Mouse (Mus musculus): ENCODE data around the gene Sun2. TPM values are rescaled to one million over a fixed set of nuclear protein-coding genes. Genes with fewer than 3 reads are reported as not detected.

Sun2 gene
- polyA plus RNA-seq, 1 experiment, result 32.0 TPM

GRCm38 (mm10) chr15:79733192-79733591 lies 9.1 kb downstream of the Sun2 start:
- TF ChIP-seq POLR2A (IDR thresholded peaks at IDR 0.05; ENCODE audit: extremely low read depth, insufficient read depth, low read length) (no peak), CTCF (IDR thresholded peaks at IDR 0.05; ENCODE audit: extremely low read depth, insufficient read depth, low read length) (no peak)
- Histone ChIP-seq H3K4me1 (ENCODE audit: control insufficient read depth, insufficient read depth, low read length) (peaks cover 7% of the 10 kb centered on the region), H3K4me3 (ENCODE audit: insufficient read depth, low read length) (no peak overlapping the region), H3K27ac (ENCODE audit: insufficient read depth, low read length) (no peak overlapping the region)

- Histone ChIP-seq H3K4me3 (ENCODE audit: insufficient read depth, low read length) (no peak overlapping the region), H3K4me1 (ENCODE audit: control insufficient read depth, insufficient read depth, low read length) (peaks cover 7% of the 10 kb centered on the region), H3K27ac (ENCODE audit: insufficient read depth, low read length) (no peak overlapping the region)
- TF ChIP-seq POLR2A (IDR thresholded peaks at IDR 0.05; ENCODE audit: extremely low read depth, insufficient read depth, low read length) (no peak), CTCF (IDR thresholded peaks at IDR 0.05; ENCODE audit: extremely low read depth, insufficient read depth, low read length) (no peak)
Measured at GRCm38 (mm10) chr15:79731554-79731953, 10.8 kb downstream of the Sun2 start.

- H3K4me3 ChIP-seq (ENCODE audit: insufficient read depth, low read length), result no peak overlapping the region
- TF ChIP-seq CTCF (IDR thresholded peaks at IDR 0.05; ENCODE audit: extremely low read depth, insufficient read depth, low read length) (no peak), POLR2A (IDR thresholded peaks at IDR 0.05; ENCODE audit: extremely low read depth, insufficient read depth, low read length) (no peak)
- no peak overlapping the region; the same call in 1 of the 2 replicates for H3K27ac ChIP-seq (ENCODE audit: insufficient read depth, low read length)
- no peaks in the 10 kb centered on the region for H3K4me1 ChIP-seq (ENCODE audit: control insufficient read depth, insufficient read depth, low read length)
Measured at GRCm38 (mm10) chr15:79728731-79729388, 13.5 kb downstream of the Sun2 start.

GRCm38 (mm10) chr15:79728311-79728710 lies 14.0 kb downstream of the Sun2 start:
- Histone ChIP-seq H3K27ac (ENCODE audit: insufficient read depth, low read length) (peak overlapping the region; percentile 59; the same call in 1 of the 2 replicates), H3K4me3 (ENCODE audit: insufficient read depth, low read length) (no peak overlapping the region), H3K4me1 (ENCODE audit: control insufficient read depth, insufficient read depth, low read length) (no peaks in the 10 kb centered on the region)
- TF ChIP-seq POLR2A (IDR thresholded peaks at IDR 0.05; ENCODE audit: extremely low read depth, insufficient read depth, low read length), result no peak
- no peak for TF ChIP-seq CTCF (IDR thresholded peaks at IDR 0.05; ENCODE audit: extremely low read depth, insufficient read depth, low read length)

- no peaks in the 10 kb centered on the region for H3K4me1 ChIP-seq (ENCODE audit: control insufficient read depth, insufficient read depth, low read length)
- no peak for TF ChIP-seq POLR2A (IDR thresholded peaks at IDR 0.05; ENCODE audit: extremely low read depth, insufficient read depth, low read length)
- no peak for TF ChIP-seq CTCF (IDR thresholded peaks at IDR 0.05; ENCODE audit: extremely low read depth, insufficient read depth, low read length)
- H3K27ac ChIP-seq (ENCODE audit: insufficient read depth, low read length), result peak overlapping the region; percentile 59; the same call in 1 of the 2 replicates
- H3K4me3 ChIP-seq (ENCODE audit: insufficient read depth, low read length), result no peak overlapping the region
Measured at GRCm38 (mm10) chr15:79727840-79728239, 14.5 kb downstream of the Sun2 start.

- peak; percentile 33; the same call in 1 of the 2 replicates for TF ChIP-seq POLR2A (IDR thresholded peaks at IDR 0.05; ENCODE audit: extremely low read depth, insufficient read depth, low read length)
- TF ChIP-seq CTCF (IDR thresholded peaks at IDR 0.05; ENCODE audit: extremely low read depth, insufficient read depth, low read length), result no peak
- Histone ChIP-seq H3K4me3 (ENCODE audit: insufficient read depth, low read length) (no peak overlapping the region), H3K27ac (ENCODE audit: insufficient read depth, low read length) (peak overlapping the region; percentile 36; the same call in 1 of the 2 replicates), H3K4me1 (ENCODE audit: control insufficient read depth, insufficient read depth, low read length) (no peaks in the 10 kb centered on the region)
Measured at GRCm38 (mm10) chr15:79725190-79725789, 17.0 kb downstream of the Sun2 start.

GRCm38 (mm10) chr15:79723439-79723838 lies 18.9 kb downstream of the Sun2 start:
- TF ChIP-seq CTCF (IDR thresholded peaks at IDR 0.05; ENCODE audit: extremely low read depth, insufficient read depth, low read length) (peak; percentile 67), POLR2A (IDR thresholded peaks at IDR 0.05; ENCODE audit: extremely low read depth, insufficient read depth, low read length) (peak; percentile 10; the same call in 1 of the 2 replicates)
- Histone ChIP-seq H3K27ac (ENCODE audit: insufficient read depth, low read length) (no peak overlapping the region), H3K4me3 (ENCODE audit: insufficient read depth, low read length) (no peak overlapping the region), H3K4me1 (ENCODE audit: control insufficient read depth, insufficient read depth, low read length) (no peaks in the 10 kb centered on the region)

- no peak for TF ChIP-seq POLR2A (IDR thresholded peaks at IDR 0.05; ENCODE audit: extremely low read depth, insufficient read depth, low read length)
- TF ChIP-seq CTCF (IDR thresholded peaks at IDR 0.05; ENCODE audit: extremely low read depth, insufficient read depth, low read length), result no peak
- no peak overlapping the region for H3K4me3 ChIP-seq (ENCODE audit: insufficient read depth, low read length)
- H3K27ac ChIP-seq (ENCODE audit: insufficient read depth, low read length), result no peak overlapping the region
- no peaks in the 10 kb centered on the region for H3K4me1 ChIP-seq (ENCODE audit: control insufficient read depth, insufficient read depth, low read length)
Measured at GRCm38 (mm10) chr15:79720796-79721195, 21.5 kb downstream of the Sun2 start.

GRCm38 (mm10) chr15:79720267-79720666 lies 22.1 kb downstream of the Sun2 start:
- no peaks in the 10 kb centered on the region for H3K4me1 ChIP-seq (ENCODE audit: control insufficient read depth, insufficient read depth, low read length)
- no peak overlapping the region for H3K4me3 ChIP-seq (ENCODE audit: insufficient read depth, low read length)
- TF ChIP-seq CTCF (IDR thresholded peaks at IDR 0.05; ENCODE audit: extremely low read depth, insufficient read depth, low read length), result no peak
- no peak for TF ChIP-seq POLR2A (IDR thresholded peaks at IDR 0.05; ENCODE audit: extremely low read depth, insufficient read depth, low read length)
- no peak overlapping the region for H3K27ac ChIP-seq (ENCODE audit: insufficient read depth, low read length)

GRCm38 (mm10) chr15:79716710-79717109 lies 25.6 kb downstream of the Sun2 start:
- no peak overlapping the region for H3K27ac ChIP-seq (ENCODE audit: insufficient read depth, low read length)
- no peaks in the 10 kb centered on the region for H3K4me1 ChIP-seq (ENCODE audit: control insufficient read depth, insufficient read depth, low read length)
- TF ChIP-seq POLR2A (IDR thresholded peaks at IDR 0.05; ENCODE audit: extremely low read depth, insufficient read depth, low read length) (no peak), CTCF (IDR thresholded peaks at IDR 0.05; ENCODE audit: extremely low read depth, insufficient read depth, low read length) (no peak)
- no peak overlapping the region for H3K4me3 ChIP-seq (ENCODE audit: insufficient read depth, low read length)

All from cortical plate, adult 2 months (tissue).